Mouse (Mus musculus): Measurements from ENCODE around the gene Gm33543. TPM values are rescaled to one million over a fixed set of nuclear protein-coding genes. Genes with fewer than 3 reads are reported as not detected.

Gene Gm33543
- total and polyA plus RNA-seq, 3 experiments: not detected

GRCm38 (mm10) chr10:95774001-95774628 is 68.6 kb downstream of the Gm33543 start:
- H3K27ac ChIP-seq (ENCODE audit: control insufficient read depth, low read depth, low read length): no peak overlapping the region
- TF ChIP-seq RAD21 (IDR thresholded peaks at IDR 0.05; ENCODE audit: low read depth, low read length): no peak
- TF ChIP-seq CHD2 (IDR thresholded peaks at IDR 0.05; ENCODE audit: low read length): no peak
- TF ChIP-seq GATA1 (IDR thresholded peaks at IDR 0.05; ENCODE audit: low read depth, low read length): no peak
- no peak for TF ChIP-seq NRF1 (IDR thresholded peaks at IDR 0.05; ENCODE audit: insufficient read depth, low read depth, low read length, poor library complexity, severe bottlenecking)
- no peak for TF ChIP-seq E2F4 (IDR thresholded peaks at IDR 0.05; ENCODE audit: borderline replicate concordance, low read depth, low read length)
- no peak for TF ChIP-seq CHD1 (IDR thresholded peaks at IDR 0.05; ENCODE audit: low read depth, low read length)
- TF ChIP-seq GABPA (IDR thresholded peaks at IDR 0.05; ENCODE audit: low read depth, low read length): no peak
- TF ChIP-seq TCF12 (IDR thresholded peaks at IDR 0.05; ENCODE audit: low read depth, low read length): no peak
- TF ChIP-seq HCFC1 (IDR thresholded peaks at IDR 0.05; ENCODE audit: low read depth, low read length): no peak
- TF ChIP-seq ZKSCAN1 (IDR thresholded peaks at IDR 0.05; ENCODE audit: low read depth, low read length): no peak
- no peak for TF ChIP-seq POLR2AphosphoS2 (IDR thresholded peaks at IDR 0.05; ENCODE audit: low read length)
- TF ChIP-seq CTCF (IDR thresholded peaks at IDR 0.05 in 2 of 3, conservative IDR thresholded peaks at IDR 0.05 in 1 of 3; ENCODE audit: control insufficient read depth in 1 of 3, insufficient read depth in 1 of 3, low read depth in 2 of 3, low read length in 3 of 3, poor library complexity in 1 of 3, severe bottlenecking in 1 of 3): no peak
- TF ChIP-seq MEF2A (IDR thresholded peaks at IDR 0.05; ENCODE audit: extremely low read depth, insufficient replicate concordance, low read depth, low read length, poor library complexity, severe bottlenecking): no peak
- no peak for TF ChIP-seq ZNF384 (IDR thresholded peaks at IDR 0.05; ENCODE audit: low read depth, low read length)
- TF ChIP-seq TBP (IDR thresholded peaks at IDR 0.05; ENCODE audit: low read depth, low read length): no peak
- no peak for TF ChIP-seq MAFK (IDR thresholded peaks at IDR 0.05; ENCODE audit: borderline replicate concordance, low read depth, low read length)
- no peak for TF ChIP-seq MYC (IDR thresholded peaks at IDR 0.05; ENCODE audit: low read depth, low read length)
- no peak for TF ChIP-seq ELF1 (IDR thresholded peaks at IDR 0.05; ENCODE audit: low read depth, low read length)
- no peak for TF ChIP-seq ZC3H11A (IDR thresholded peaks at IDR 0.05; ENCODE audit: low read depth, low read length)
- no peak for TF ChIP-seq USF2 (IDR thresholded peaks at IDR 0.05; ENCODE audit: borderline replicate concordance in 1 of 2, insufficient read depth in 1 of 2, low read depth in 1 of 2, low read length in 2 of 2)
- DNase-seq (ENCODE audit: low read depth, low spot score): no peak
- H3K9ac ChIP-seq (ENCODE audit: control insufficient read depth, low read depth, low read length, poor library complexity, severe bottlenecking): no peak overlapping the region
- no peaks in the 10 kb centered on the region for H3K9me3 ChIP-seq (replicated peaks; ENCODE audit: insufficient read depth, low read length)
- H3K27me3 ChIP-seq (ENCODE audit: control insufficient read depth in 1 of 2, insufficient read depth in 2 of 2, low read length in 2 of 2): no peaks in the 10 kb centered on the region
- H3K36me3 ChIP-seq (ENCODE audit: control insufficient read depth in 1 of 2, insufficient read depth in 2 of 2, low read length in 2 of 2): no peaks in the 10 kb centered on the region
- no peaks in the 10 kb centered on the region for H3K79me2 ChIP-seq (ENCODE audit: control insufficient read depth, insufficient read depth, low read length, poor library complexity)
- no peaks in the 10 kb centered on the region for H3K4me1 ChIP-seq (ENCODE audit: control insufficient read depth in 1 of 2, insufficient read depth in 2 of 2, low read length in 2 of 2)
- H3K4me3 ChIP-seq (ENCODE audit: control insufficient read depth in 1 of 2, insufficient read depth in 1 of 2, low read depth in 2 of 2, low read length in 2 of 2): no peak overlapping the region

Other genes starting within 250 kb of the Gm33543 start
- gene Anapc15-ps, start 169.5 kb downstream of the Gm33543 start, total RNA-seq (2012; rRNA removed): not detected in 2 replicates
- under 1 TPM in 1 of 2 experiments, not detected in 1; 0.31 TPM for gene Anapc15-ps, start 169.5 kb downstream of the Gm33543 start, polyA plus RNA-seq (2012; ENCODE audit: insufficient read depth in 1 of 2, insufficient read length in 2 of 2, low read depth in 1 of 2, low replicate concordance in 2 of 2, missing spikeins in 1 of 2)
- 10.2 and 10.7 TPM in 2 replicates for gene Eea1, start 97.7 kb upstream of the Gm33543 start, total RNA-seq (2012; rRNA removed)
- gene Eea1, start 97.7 kb upstream of the Gm33543 start, polyA plus RNA-seq (2012; ENCODE audit: insufficient read depth in 1 of 2, insufficient read length in 2 of 2, low read depth in 1 of 2, low replicate concordance in 2 of 2, missing spikeins in 1 of 2): 10 to 100 TPM in 1 of 2 experiments, 1 to 10 TPM in 1; 9.2 to 43.5 TPM

Data from MEL (cell line).